Mouse (Mus musculus) gastrocnemius, postnatal 4 days (tissue): ENCODE measurements at regions not wholly inside any gene's neighbourhood (a gene's known extent, or its start where the extent isn't known, plus 50 kb on each side); places are given as distances from the start of the nearest gene placed in this dataset. TPM values are rescaled to one million over a fixed set of nuclear protein-coding genes. Genes with fewer than 3 reads are reported as not detected.
"Not testable (repeated sequence)": the region's sequence is repeated elsewhere in the genome, so short reads cannot be mapped to it uniquely, and the experiment has no call there.

Experiments
- DNase-seq, 2 experiments: peaks; one replicate each; pipeline ENCODE4 v3.0.0; 2021 to 2022; ENCODE audit warnings: low spot score in 2 of 2, mixed read lengths in 2 of 2
- microRNA-seq: library from miRNA; unstranded; fragments of <30 nt; microRNA quantifications from one replicate; pipeline ENCODE4 v1.2.0, GENCODE M21; 2021

DNA sequence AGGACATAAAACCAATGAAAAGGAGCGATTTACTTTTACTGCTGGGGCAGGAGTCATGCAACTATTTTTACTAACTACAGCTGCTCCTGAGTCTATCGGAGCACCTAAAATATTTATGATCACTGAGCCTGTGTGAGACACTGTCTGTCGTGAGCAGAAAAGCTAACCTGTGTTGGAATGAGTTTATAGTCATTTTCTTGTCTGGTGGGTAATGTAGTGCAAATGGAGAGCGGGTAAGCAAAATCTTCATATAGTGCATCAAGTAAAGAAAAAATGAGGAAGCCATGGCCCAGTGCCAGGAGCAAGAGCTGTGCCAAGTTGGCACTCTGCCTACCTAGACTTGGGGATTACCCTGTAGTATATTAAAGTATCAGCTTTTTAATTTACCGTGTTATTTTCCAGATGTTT, 1363.1 kb upstream of the Got2 start:
- peak in 1 of 2 experiments; percentile 8 for DNase-seq

- no peak for DNase-seq
Observed at GRCm38 (mm10) chr8:97234551-97235107, 1346.3 kb upstream of the Got2 start.

GRCm38 (mm10) chr8:97232619-97233376, 1344.5 kb upstream of the Got2 start:
- no peak for DNase-seq

DNA sequence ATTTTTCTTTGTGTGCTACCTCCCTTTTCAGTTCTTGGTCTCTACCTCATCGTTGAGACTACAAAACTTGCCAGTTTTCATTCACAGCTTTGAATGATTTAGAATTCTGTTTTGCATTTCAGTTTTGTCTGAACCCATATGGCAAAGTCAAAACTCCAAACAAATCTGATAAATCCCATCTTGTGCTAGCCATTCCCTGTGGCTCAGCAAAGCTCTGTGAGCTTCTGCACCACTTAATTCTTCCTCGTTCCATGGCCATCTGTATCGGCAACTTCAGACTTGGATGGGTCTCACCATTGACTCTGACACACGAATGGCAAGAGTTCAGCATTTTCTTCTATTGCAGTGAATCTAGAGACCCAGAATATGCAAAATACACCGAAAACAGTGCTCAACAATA, 1343.3 kb upstream of the Got2 start:
- no peak for DNase-seq

- DNase-seq, result no peak
Observed at GRCm38 (mm10) chr8:97191806-97192205, 1303.5 kb upstream of the Got2 start.

DNA sequence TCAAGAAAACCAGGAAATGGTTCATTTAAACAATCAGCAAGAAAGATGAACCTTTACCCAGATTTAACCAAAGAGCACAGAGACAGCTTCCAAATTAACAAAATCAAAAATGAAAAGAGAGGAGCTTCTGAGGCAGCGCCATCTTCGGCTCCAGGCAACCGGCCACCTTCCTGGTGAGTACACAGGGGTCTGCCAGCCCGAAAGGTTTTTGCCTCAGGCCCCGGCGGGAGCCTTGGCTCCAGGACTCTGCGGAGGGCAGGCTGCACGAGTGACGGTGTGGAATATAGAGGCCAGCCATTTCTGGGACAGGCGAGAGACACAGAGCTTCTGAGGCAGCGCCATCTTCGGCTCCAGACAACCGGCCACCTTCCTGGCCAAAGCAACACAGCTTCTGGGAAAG, 1295.5 kb upstream of the Got2 start:
- DNase-seq, result not testable (repeated sequence)

GRCm38 (mm10) chr8:97182456-97182855, 1294.1 kb upstream of the Got2 start:
- DNase-seq, result not testable (repeated sequence)

Small RNAs in the stretch of these regions (microRNA-seq; reads per million reads assigned to microRNA genes)
- gene Gm26399, result not detected
